Mouse (Mus musculus): Measurements from ENCODE around the gene Gm21698.
"Not testable (repeated sequence)": the region's sequence is repeated elsewhere in the genome, so short reads cannot be mapped to it uniquely, and the experiment has no call there.

DNA sequence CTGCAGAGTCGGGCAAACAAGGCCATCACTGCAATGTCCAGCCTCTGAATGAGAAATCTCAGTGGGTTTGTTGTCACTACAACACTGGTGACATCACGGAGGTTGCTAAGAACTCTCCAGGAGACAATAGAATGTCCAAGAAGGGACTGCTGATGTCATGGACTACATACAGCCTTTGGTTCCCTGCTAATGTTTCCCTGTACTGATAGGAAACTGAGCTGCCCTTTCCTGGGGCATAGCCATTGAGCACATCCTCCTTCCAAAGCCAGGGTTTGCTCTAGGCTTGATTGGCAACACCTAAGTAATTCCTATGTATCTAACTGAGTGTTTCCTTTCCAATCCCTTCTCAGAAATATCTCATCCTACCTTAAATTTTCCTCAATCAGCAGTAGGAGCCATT, 46.2 kb downstream of the Gm21698 start, which contains the start of gene Gm21663:
- not testable (repeated sequence) for TF ChIP-seq HCFC1 (IDR thresholded peaks at IDR 0.05; ENCODE audit: borderline replicate concordance, insufficient read depth, low read length); ZC3H11A (IDR thresholded peaks at IDR 0.05; ENCODE audit: borderline replicate concordance, low read depth, low read length); ZNF384 (IDR thresholded peaks at IDR 0.05; ENCODE audit: low read depth, low read length); CHD2 (IDR thresholded peaks at IDR 0.05; ENCODE audit: low read depth, low read length); MAFK (IDR thresholded peaks at IDR 0.05; ENCODE audit: insufficient read depth, low read depth, low read length)

Measured in ES-E14 (cell line).